Mouse (Mus musculus): ENCODE measurements at regions not wholly inside any gene's neighbourhood (a gene's known extent, or its start where the extent isn't known, plus 50 kb on each side); places are given as distances from the start of the nearest gene placed in this dataset.

GRCm38 (mm10) chr10:118795061-118795407 lies 75.0 kb downstream of the Dyrk2 start:
- no peak for TF ChIP-seq CTCF (conservative IDR thresholded peaks at IDR 0.05; ENCODE audit: insufficient read depth, insufficient read length, low read depth, low read length)
- TF ChIP-seq POLR2A (IDR thresholded peaks at IDR 0.05; ENCODE audit: low read depth, low read length) = no peak
- H3K36me3 ChIP-seq (ENCODE audit: control insufficient read depth, insufficient read depth, low read length) = no peaks in the 10 kb centered on the region
- no peaks in the 10 kb centered on the region for H3K27me3 ChIP-seq (replicated peaks; ENCODE audit: control insufficient read depth, insufficient read depth, low read length)
- WGBS = 79% methylated on average over 3 of the region's 3 CpGs
- no peak overlapping the region for H3K4me3 ChIP-seq (ENCODE audit: insufficient read depth, low read depth, low read length)
- H3K4me1 ChIP-seq (ENCODE audit: control insufficient read depth, insufficient read depth, low read length) = no peaks in the 10 kb centered on the region
- no peak overlapping the region for H3K27ac ChIP-seq (ENCODE audit: insufficient read depth, low read depth, low read length)
- DNase-seq = no peak

- peak; percentile 18 for DNase-seq
- 82% methylated on average over 7 of the region's 7 CpGs for WGBS
These were observed 73.5 kb downstream of the Dyrk2 start for GRCm38 (mm10) chr10:118796512-118796911.

GRCm38 (mm10) chr10:118797256-118797655 lies 72.8 kb downstream of the Dyrk2 start:
- Histone ChIP-seq H3K36me3 (ENCODE audit: control insufficient read depth, insufficient read depth, low read length) (no peaks in the 10 kb centered on the region), H3K27me3 (replicated peaks; ENCODE audit: control insufficient read depth, insufficient read depth, low read length) (no peaks in the 10 kb centered on the region), H3K4me1 (ENCODE audit: control insufficient read depth, insufficient read depth, low read length) (no peaks in the 10 kb centered on the region), H3K4me3 (ENCODE audit: insufficient read depth, low read depth, low read length) (no peak overlapping the region), H3K27ac (ENCODE audit: insufficient read depth, low read depth, low read length) (no peak overlapping the region)
- DNase-seq = no peak
- TF ChIP-seq CTCF (conservative IDR thresholded peaks at IDR 0.05; ENCODE audit: insufficient read depth, insufficient read length, low read depth, low read length) (no peak), POLR2A (IDR thresholded peaks at IDR 0.05; ENCODE audit: low read depth, low read length) (no peak)
- 70% methylated on average over 5 of the region's 5 CpGs for WGBS

More at GRCm38 (mm10) chr10:118796512-118796911, 73.5 kb downstream of the Dyrk2 start:
- no peak overlapping the region for H3K27ac ChIP-seq (ENCODE audit: insufficient read depth, low read depth, low read length)
- H3K4me3 ChIP-seq (ENCODE audit: insufficient read depth, low read depth, low read length) = no peak overlapping the region
- no peaks in the 10 kb centered on the region for H3K27me3 ChIP-seq (replicated peaks; ENCODE audit: control insufficient read depth, insufficient read depth, low read length)
- H3K4me1 ChIP-seq (ENCODE audit: control insufficient read depth, insufficient read depth, low read length) = no peaks in the 10 kb centered on the region
- no peak for TF ChIP-seq POLR2A (IDR thresholded peaks at IDR 0.05; ENCODE audit: low read depth, low read length)
- no peak for TF ChIP-seq CTCF (conservative IDR thresholded peaks at IDR 0.05; ENCODE audit: insufficient read depth, insufficient read length, low read depth, low read length)
- no peaks in the 10 kb centered on the region for H3K36me3 ChIP-seq (ENCODE audit: control insufficient read depth, insufficient read depth, low read length)

- Histone ChIP-seq H3K4me3 (ENCODE audit: insufficient read depth, low read depth, low read length) (no peak overlapping the region), H3K27me3 (replicated peaks; ENCODE audit: control insufficient read depth, insufficient read depth, low read length) (no peaks in the 10 kb centered on the region), H3K4me1 (ENCODE audit: control insufficient read depth, insufficient read depth, low read length) (no peaks in the 10 kb centered on the region), H3K27ac (ENCODE audit: insufficient read depth, low read depth, low read length) (no peak overlapping the region), H3K36me3 (ENCODE audit: control insufficient read depth, insufficient read depth, low read length) (no peaks in the 10 kb centered on the region)
- 94% methylated on average over 8 of the region's 8 CpGs for WGBS
- no peak for DNase-seq
- TF ChIP-seq POLR2A (IDR thresholded peaks at IDR 0.05; ENCODE audit: low read depth, low read length) (no peak), CTCF (conservative IDR thresholded peaks at IDR 0.05; ENCODE audit: insufficient read depth, insufficient read length, low read depth, low read length) (no peak)
These were observed 70.2 kb downstream of the Dyrk2 start for GRCm38 (mm10) chr10:118799767-118800166.

- H3K36me3 ChIP-seq (ENCODE audit: control insufficient read depth, insufficient read depth, low read length) = no peaks in the 10 kb centered on the region
- no peak overlapping the region for H3K4me3 ChIP-seq (ENCODE audit: insufficient read depth, low read depth, low read length)
- H3K27ac ChIP-seq (ENCODE audit: insufficient read depth, low read depth, low read length) = no peak overlapping the region
- WGBS = 93% methylated on average over 20 of the region's 20 CpGs
- no peak for DNase-seq
- TF ChIP-seq CTCF (conservative IDR thresholded peaks at IDR 0.05; ENCODE audit: insufficient read depth, insufficient read length, low read depth, low read length) (no peak), POLR2A (IDR thresholded peaks at IDR 0.05; ENCODE audit: low read depth, low read length) (no peak)
- no peaks in the 10 kb centered on the region for H3K27me3 ChIP-seq (replicated peaks; ENCODE audit: control insufficient read depth, insufficient read depth, low read length)
- no peaks in the 10 kb centered on the region for H3K4me1 ChIP-seq (ENCODE audit: control insufficient read depth, insufficient read depth, low read length)
These were observed 66.0 kb downstream of the Dyrk2 start for GRCm38 (mm10) chr10:118803922-118804557.

GRCm38 (mm10) chr10:118804574-118804973 lies 65.4 kb downstream of the Dyrk2 start:
- no peaks in the 10 kb centered on the region for H3K27me3 ChIP-seq (replicated peaks; ENCODE audit: control insufficient read depth, insufficient read depth, low read length)
- H3K4me1 ChIP-seq (ENCODE audit: control insufficient read depth, insufficient read depth, low read length) = no peaks in the 10 kb centered on the region
- H3K27ac ChIP-seq (ENCODE audit: insufficient read depth, low read depth, low read length) = no peak overlapping the region
- TF ChIP-seq CTCF (conservative IDR thresholded peaks at IDR 0.05; ENCODE audit: insufficient read depth, insufficient read length, low read depth, low read length) = no peak
- no peak for TF ChIP-seq POLR2A (IDR thresholded peaks at IDR 0.05; ENCODE audit: low read depth, low read length)
- peak; percentile 42 for DNase-seq
- H3K4me3 ChIP-seq (ENCODE audit: insufficient read depth, low read depth, low read length) = no peak overlapping the region
- 16% methylated on average over 5 of the region's 5 CpGs for WGBS
- H3K36me3 ChIP-seq (ENCODE audit: control insufficient read depth, insufficient read depth, low read length) = no peaks in the 10 kb centered on the region
